Mouse (Mus musculus) embryonic facial prominence, embryonic 14.5 days (tissue): ENCODE results near the gene Il12a. TPM values are rescaled to one million over a fixed set of nuclear protein-coding genes. Genes with fewer than 3 reads are reported as not detected.
A peak's percentile ranks its signal among the peaks of the same experiment; 100 is the strongest.

ENCODE experiments used
- ATAC-seq: fragments of 200-750 bp; cut with Nextera tagmentation; 2 replicates; pipeline ENCODE4 v1.8.0; 2017; ENCODE audit warnings: low read depth, moderate number of reproducible peaks, moderate TSS enrichment
- DNase-seq: peaks from one replicate; pipeline ENCODE4 v3.0.0-alpha.2; 2015; ENCODE audit warnings: low spot score
- H3K27ac ChIP-seq: fragments of 300-500 bp; sonication (generic); replicated peaks from 2 replicates; pipeline ENCODE4 v1.5.1; 2014; ENCODE audit warnings: low read depth, mild to moderate bottlenecking, low read length, moderate library complexity
- H3K27me3 ChIP-seq: fragments of 300-500 bp; sonication (generic); replicated peaks from 2 replicates; pipeline ENCODE4 v1.6.1; 2014; ENCODE audit warnings: low read length; ENCODE audit not compliant: control insufficient read depth, insufficient read depth
- H3K36me3 ChIP-seq: fragments of 300-500 bp; sonication (generic); 2 replicates; pipeline ENCODE4 v1.6.1; 2014; ENCODE audit warnings: low read length, mixed read lengths; ENCODE audit not compliant: control insufficient read depth, insufficient read depth
- H3K4me1 ChIP-seq: fragments of 300-500 bp; sonication (generic); 2 replicates; pipeline ENCODE4 v1.6.1; 2014; ENCODE audit warnings: antibody characterized with exemption, low read length; ENCODE audit not compliant: control insufficient read depth, insufficient read depth
- H3K4me2 ChIP-seq: fragments of 300-500 bp; sonication (generic); 2 replicates; pipeline ENCODE4 v1.6.1; 2014; ENCODE audit warnings: low read depth, mild to moderate bottlenecking, low read length, moderate library complexity, mixed read lengths
- H3K4me3 ChIP-seq: fragments of 300-500 bp; sonication (generic); 2 replicates; pipeline ENCODE4 v1.5.1; 2014; ENCODE audit warnings: low read depth, mild to moderate bottlenecking, low read length
- H3K9ac ChIP-seq: fragments of 300-500 bp; sonication (generic); 2 replicates; pipeline ENCODE4 v1.6.1; 2014; ENCODE audit warnings: low read depth, mild to moderate bottlenecking, low read length, moderate library complexity, mixed read lengths
- H3K9me3 ChIP-seq: fragments of 300-500 bp; sonication (generic); 2 replicates; pipeline ENCODE4 v1.6.1; 2016; ENCODE audit warnings: low read length; ENCODE audit not compliant: control insufficient read depth
- WGBS: fragments of 180-500 bp; shearing (Covaris S2); extraction: QIAGEN DNeasy Blood & Tissue Kit; methylation state at CpG from one replicate; pipeline ENCODE4 v1.1.7; 2014; 5-methylcytosine and 5-hydroxymethylcytosine counted together
- polyA plus RNA-seq: library from polyadenylated mRNA; unstranded; fragments of >200 nt; fragmentation: Nextera tagmentation; extraction: Ambion mirVana; gene quantifications from 2 replicates; pipeline ENCODE4 v1.2.1, GENCODE M21; 2014

Gene Il12a
- polyA plus RNA-seq, 1 experiment from 2014 or later, result 0.61 TPM

GRCm38 (mm10) chr3:68660538-68660937, 29.9 kb upstream of the Il12a start:
- H3K9me3 ChIP-seq, result no peaks in the 10 kb centered on the region
- H3K27ac ChIP-seq, result no peak overlapping the region
- no peaks in the 10 kb centered on the region for H3K4me1 ChIP-seq
- no peak overlapping the region for H3K9ac ChIP-seq
- H3K4me2 ChIP-seq, result no peak overlapping the region
- H3K36me3 ChIP-seq, result no peaks in the 10 kb centered on the region
- 76% methylated on average over 4 of the region's 4 CpGs for WGBS
- no peaks in the 10 kb centered on the region for H3K27me3 ChIP-seq
- ATAC-seq (no peak), DNase-seq (no peak)
- H3K4me3 ChIP-seq, result no peak overlapping the region

DNA sequence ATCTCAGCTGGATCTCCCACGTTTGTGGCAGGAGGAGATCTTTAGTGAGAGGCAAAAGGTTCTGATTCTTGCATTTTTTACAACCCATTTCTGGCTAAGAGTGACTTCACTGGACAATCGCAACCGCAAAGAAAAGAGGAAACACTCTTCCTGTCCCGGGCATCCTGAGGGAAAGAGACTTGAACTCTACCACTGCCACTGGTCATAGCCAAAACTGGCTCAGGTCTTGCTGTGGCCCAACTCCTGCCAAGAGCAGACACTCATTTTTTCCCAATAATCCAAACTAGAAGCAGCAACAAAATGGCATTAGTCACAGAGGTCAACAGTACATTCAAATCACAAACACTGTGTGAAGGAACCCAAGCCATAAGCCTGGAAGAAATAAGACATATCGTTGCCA, 28.1 kb upstream of the Il12a start:
- H3K4me3 ChIP-seq, result no peak overlapping the region

DNA sequence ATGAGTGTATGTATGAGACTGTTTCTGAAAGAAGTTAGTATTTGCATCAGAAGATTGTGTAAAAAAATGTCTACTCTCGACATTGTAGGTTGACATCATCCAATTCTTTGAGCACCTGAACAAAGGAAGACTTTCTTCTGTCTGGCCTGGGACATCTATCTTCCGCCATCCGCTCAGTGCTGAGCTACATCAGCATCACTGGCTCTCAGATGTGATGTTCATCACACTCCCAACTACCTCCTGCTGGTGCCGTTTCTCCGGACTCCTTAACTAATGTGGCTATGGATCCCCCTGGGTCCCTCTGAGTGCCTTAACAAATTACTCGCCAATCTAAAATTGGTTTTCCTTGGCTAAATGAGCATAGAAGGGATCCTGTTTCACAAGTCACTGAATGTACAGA, 26.1 kb upstream of the Il12a start:
- ATAC-seq (no peak), DNase-seq (peak; percentile 12)
- 69% methylated on average over 6 of the region's 6 CpGs for WGBS

More for the DNA sequence above, 28.1 kb upstream of the Il12a start:
- ATAC-seq, result no peak
- Histone ChIP-seq H3K4me1 (no peaks in the 10 kb centered on the region), H3K4me2 (no peak overlapping the region), H3K27me3 (no peaks in the 10 kb centered on the region), H3K9ac (no peak overlapping the region), H3K36me3 (no peaks in the 10 kb centered on the region), H3K9me3 (no peaks in the 10 kb centered on the region), H3K27ac (no peak overlapping the region)
- DNase-seq, result no peak
- WGBS, result 79% methylated on average over 5 of the region's 5 CpGs

GRCm38 (mm10) chr3:68666377-68666776, 24.1 kb upstream of the Il12a start:
- Histone ChIP-seq H3K27ac (no peak overlapping the region), H3K9me3 (no peaks in the 10 kb centered on the region), H3K9ac (no peak overlapping the region), H3K4me2 (no peak overlapping the region), H3K4me1 (no peaks in the 10 kb centered on the region), H3K27me3 (no peaks in the 10 kb centered on the region), H3K4me3 (no peak overlapping the region), H3K36me3 (no peaks in the 10 kb centered on the region)
- 85% methylated on average over 7 of the region's 7 CpGs for WGBS
- ATAC-seq (no peak), DNase-seq (no peak)

More for the DNA sequence above, 26.1 kb upstream of the Il12a start:
- no peak overlapping the region for H3K27ac ChIP-seq
- H3K9ac ChIP-seq, result no peak overlapping the region
- no peaks in the 10 kb centered on the region for H3K36me3 ChIP-seq
- no peaks in the 10 kb centered on the region for H3K27me3 ChIP-seq
- no peaks in the 10 kb centered on the region for H3K9me3 ChIP-seq
- no peak overlapping the region for H3K4me2 ChIP-seq
- no peaks in the 10 kb centered on the region for H3K4me1 ChIP-seq
- H3K4me3 ChIP-seq, result no peak overlapping the region

- ATAC-seq, result no peak
- no peak for DNase-seq
- Histone ChIP-seq H3K36me3 (no peaks in the 10 kb centered on the region), H3K9me3 (no peaks in the 10 kb centered on the region), H3K9ac (no peak overlapping the region), H3K4me3 (no peak overlapping the region), H3K4me1 (no peaks in the 10 kb centered on the region), H3K27ac (no peak overlapping the region), H3K4me2 (no peak overlapping the region), H3K27me3 (no peaks in the 10 kb centered on the region)
- WGBS, result 82% methylated on average over 1 of the region's 1 CpGs
Observed at GRCm38 (mm10) chr3:68667852-68668251, 22.6 kb upstream of the Il12a start.

- Histone ChIP-seq H3K9me3 (0 out of 2 replicates have a peak, but pooled peaks cover 2% of the 10 kb centered on the region), H3K4me3 (no peak overlapping the region), H3K4me1 (no peaks in the 10 kb centered on the region), H3K9ac (no peak overlapping the region), H3K27me3 (no peaks in the 10 kb centered on the region), H3K27ac (no peak overlapping the region), H3K36me3 (no peaks in the 10 kb centered on the region), H3K4me2 (no peak overlapping the region)
- WGBS, result 78% methylated on average over 5 of the region's 5 CpGs
- DNase-seq, result no peak
- no peak for ATAC-seq
Observed at GRCm38 (mm10) chr3:68669418-68669974, 20.9 kb upstream of the Il12a start.

- 0 out of 2 replicates have a peak, but pooled peaks cover 2% of the 10 kb centered on the region for H3K9me3 ChIP-seq
- DNase-seq, result no peak
- WGBS, result 56% methylated on average over 2 of the region's 2 CpGs
Observed at GRCm38 (mm10) chr3:68674721-68675120, 15.7 kb upstream of the Il12a start.

DNA sequence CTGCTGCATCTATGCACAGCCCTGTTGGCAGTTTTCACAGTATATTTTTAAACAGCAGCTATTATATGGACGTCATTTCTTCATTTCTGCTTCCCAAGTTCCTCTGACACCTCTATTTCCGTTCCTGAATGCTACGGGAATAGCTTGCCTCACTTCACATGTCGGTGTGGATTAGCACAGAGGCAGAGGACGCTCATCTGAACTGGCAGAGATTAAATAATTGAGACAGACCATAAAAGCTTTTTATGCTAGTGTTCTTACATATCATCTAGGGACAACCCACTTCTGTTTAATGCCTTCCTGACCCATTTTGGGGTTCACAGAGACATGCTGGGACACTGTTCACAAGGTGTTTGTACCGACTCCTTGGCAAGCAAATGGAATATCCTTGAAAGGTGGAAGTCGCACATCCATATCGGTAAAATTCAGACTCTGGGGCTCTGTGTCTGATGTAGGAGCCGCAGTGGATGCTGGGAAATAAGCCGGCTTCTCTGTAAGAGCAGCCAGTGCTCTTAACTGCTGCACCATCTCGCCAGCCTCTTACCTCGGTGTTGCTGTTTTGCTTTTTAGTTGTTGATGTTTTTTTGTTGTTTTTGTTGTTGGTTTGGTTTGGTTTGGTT, 15.1 kb upstream of the Il12a start:
- ATAC-seq, result no peak
- H3K27ac ChIP-seq, result no peak overlapping the region
- H3K36me3 ChIP-seq, result no peaks in the 10 kb centered on the region
- 0 out of 2 replicates have a peak, but pooled peaks cover 2% of the 10 kb centered on the region for H3K9me3 ChIP-seq
- DNase-seq, result no peak
- H3K9ac ChIP-seq, result no peak overlapping the region
- WGBS, result 81% methylated on average over 12 of the region's 12 CpGs
- peaks cover 6% of the 10 kb centered on the region; the same call in 1 of the 2 replicates for H3K4me1 ChIP-seq
- H3K4me2 ChIP-seq, result no peak overlapping the region
- H3K4me3 ChIP-seq, result no peak overlapping the region
- H3K27me3 ChIP-seq, result no peaks in the 10 kb centered on the region

More at GRCm38 (mm10) chr3:68674721-68675120, 15.7 kb upstream of the Il12a start:
- no peak overlapping the region for H3K4me2 ChIP-seq
- H3K36me3 ChIP-seq, result no peaks in the 10 kb centered on the region
- H3K4me3 ChIP-seq, result no peak overlapping the region
- no peak overlapping the region for H3K9ac ChIP-seq
- no peak for ATAC-seq
- no peak overlapping the region for H3K27ac ChIP-seq
- H3K4me1 ChIP-seq, result peaks cover 6% of the 10 kb centered on the region; the same call in 1 of the 2 replicates
- H3K27me3 ChIP-seq, result no peaks in the 10 kb centered on the region
